Mouse (Mus musculus) heart, postnatal 4 days (tissue): ENCODE measurements around the gene Scml4. TPM values are rescaled to one million over a fixed set of nuclear protein-coding genes. Genes with fewer than 3 reads are reported as not detected.

Experiments
- DNase-seq: peaks from one replicate; pipeline ENCODE4 v3.0.0; 2021
- total RNA-seq, 2 experiments: library from RNA; stranded (reverse); gene quantifications; 2 replicates each; pipeline ENCODE4 v1.2.3; 2021

Scml4 gene
- total RNA-seq: 1 to 10 TPM; 4.2 to 4.9 TPM

GRCm38 (mm10) chr10:42860159-42860911 is at the start of gene Scml4:
Gene Scml4, plus strand, starts transcription at chr10:42860370.
- peak; percentile 12 for DNase-seq

- no peak for DNase-seq
These were observed 34.2 kb upstream of the Scml4 start for GRCm38 (mm10) chr10:42825923-42826322.

DNA sequence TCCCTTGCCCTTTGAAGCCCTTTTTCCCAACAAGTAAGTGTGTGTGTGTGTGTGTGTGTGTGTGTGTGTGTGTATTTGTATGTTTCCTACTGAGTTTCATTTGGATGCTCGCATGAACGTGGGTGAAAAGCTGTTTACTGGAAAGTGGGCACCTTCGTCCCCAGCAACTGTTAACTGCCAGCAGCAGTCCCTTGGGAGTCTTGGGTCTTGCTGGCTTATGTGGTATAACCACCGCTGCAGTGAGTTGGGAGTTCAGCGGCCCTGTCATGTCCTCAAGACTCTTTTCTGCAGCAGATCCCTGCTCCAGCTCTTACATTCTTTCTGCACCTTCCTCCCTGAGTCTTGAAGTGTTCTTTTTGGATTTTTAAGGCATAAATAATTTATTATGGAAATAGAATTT is 33.0 kb upstream of the Scml4 start:
- DNase-seq: no peak

- no peak for DNase-seq
These were observed 30.2 kb upstream of the Scml4 start for GRCm38 (mm10) chr10:42830007-42830406.

DNA sequence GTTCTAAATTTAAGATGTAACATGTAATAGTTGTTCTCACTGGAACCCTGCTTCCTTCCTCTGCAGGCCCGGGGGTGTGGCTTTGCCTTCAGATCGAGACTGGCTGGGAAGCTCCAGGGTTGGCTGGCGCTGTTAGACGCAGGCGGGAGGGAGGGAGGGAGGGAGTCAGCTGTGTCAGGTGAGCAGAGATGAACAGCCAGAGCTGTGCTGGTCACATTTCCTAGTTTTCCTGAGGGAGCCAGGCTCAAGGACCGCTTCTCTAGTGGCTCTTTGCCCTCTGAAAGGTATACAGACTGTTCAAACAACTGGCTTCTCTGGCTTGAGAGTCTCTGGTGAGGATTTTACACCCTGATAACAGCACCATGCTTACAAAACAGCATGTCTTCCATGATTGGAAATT is 29.8 kb upstream of the Scml4 start:
- no peak for DNase-seq

DNA sequence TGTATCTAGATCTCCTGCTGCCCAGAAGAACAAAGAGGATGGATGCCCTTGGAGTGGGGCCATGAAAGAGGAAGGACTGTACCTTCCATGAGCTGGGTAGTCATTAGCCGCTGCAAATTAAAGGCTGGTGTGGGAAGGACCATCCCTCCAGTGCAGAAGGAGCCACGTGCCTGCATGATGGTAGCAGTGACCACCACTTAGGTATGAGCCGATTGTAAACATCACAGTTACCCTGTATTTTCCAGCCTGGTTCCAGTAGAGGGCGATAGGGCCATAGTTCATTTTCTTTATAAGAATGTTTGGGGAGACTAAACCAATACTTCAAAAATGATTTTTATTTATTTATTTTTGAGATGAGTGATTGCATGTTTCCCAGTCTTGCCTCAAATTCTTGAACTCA is 27.5 kb upstream of the Scml4 start:
- DNase-seq: no peak

DNA sequence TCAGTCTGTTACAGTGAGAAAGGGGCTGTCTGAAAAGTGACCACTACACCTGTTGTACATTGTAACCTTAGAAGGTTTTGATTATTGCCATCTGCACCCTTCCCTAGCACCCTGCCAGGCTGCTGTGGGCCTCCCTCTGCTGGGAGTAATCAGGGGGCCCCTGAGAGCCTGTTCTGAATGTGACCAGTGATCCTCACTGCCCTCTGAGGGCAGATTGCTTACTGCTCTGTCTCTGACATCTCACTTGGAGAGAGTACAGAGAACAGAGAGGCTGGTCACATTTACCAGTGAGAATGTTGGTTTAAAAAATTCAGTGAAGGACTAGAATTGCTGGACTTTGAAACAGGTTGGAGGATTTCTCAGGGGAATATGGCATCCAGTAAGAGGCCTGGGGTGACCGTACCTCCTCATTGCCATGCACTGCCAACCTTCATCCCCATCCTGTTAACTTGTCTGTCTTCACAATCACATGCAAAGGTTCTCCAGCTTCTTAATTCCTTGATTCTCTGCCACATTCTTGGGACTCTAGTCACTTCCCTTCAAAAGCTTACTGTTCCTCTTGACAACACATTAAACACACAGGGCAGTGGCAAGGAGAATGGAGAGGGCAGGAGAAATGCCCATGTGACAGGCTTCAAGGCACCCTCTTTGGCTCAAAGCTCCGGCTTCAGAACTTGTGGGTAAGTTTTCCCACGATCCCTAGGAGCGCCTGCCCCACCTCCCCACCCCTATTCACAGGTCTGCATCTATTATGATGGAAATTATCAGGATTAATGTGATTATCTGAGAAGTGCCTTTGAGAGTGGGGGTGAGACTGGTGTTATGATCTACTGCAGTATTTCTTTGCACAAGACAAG is 26.1 kb upstream of the Scml4 start:
- DNase-seq: no peak

DNA sequence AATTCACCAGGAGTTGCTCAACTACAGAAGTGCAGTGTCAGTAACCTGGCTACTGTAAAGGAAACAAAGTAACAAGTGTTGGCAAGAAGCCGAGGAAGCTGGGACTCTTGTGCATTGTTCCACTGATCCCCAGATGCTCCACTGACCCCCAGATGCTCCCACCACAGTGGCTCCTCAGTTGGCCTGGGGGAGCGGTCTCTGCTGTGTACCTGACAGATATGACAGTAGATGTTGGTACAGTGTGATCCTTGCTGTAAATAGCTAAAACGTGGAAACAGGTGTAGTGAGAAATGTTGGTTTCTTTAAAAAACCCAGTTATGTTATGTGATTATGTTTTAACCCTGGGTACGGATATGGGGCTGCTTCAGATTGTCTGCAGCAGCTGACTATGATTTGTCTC is 22.1 kb upstream of the Scml4 start:
- no peak for DNase-seq

DNA sequence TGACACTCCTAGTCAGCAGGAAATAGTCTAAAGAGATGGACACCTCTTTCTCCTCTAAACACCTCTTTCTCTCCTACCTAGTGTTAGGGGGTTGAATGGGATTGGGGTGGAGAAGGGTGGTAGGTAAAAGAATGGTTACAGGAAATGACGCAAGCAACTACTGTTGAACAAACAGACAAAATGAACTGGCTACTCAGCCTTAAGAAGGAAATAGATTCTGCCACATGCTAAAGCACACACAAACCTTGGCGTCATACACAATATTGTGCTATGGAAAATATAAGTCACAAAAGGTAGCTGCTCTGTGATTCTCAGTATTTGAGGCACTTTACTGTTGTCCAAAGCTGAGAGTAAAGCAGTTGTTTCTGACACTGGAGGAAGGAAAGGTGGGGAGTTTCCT is 21.4 kb upstream of the Scml4 start:
- DNase-seq: no peak

- DNase-seq: no peak
These were observed 20.1 kb upstream of the Scml4 start for GRCm38 (mm10) chr10:42840036-42840435.

GRCm38 (mm10) chr10:42841531-42842195 is 18.5 kb upstream of the Scml4 start:
- DNase-seq: peak; percentile 36

- DNase-seq: peak; percentile 89
These were observed 17.8 kb upstream of the Scml4 start for GRCm38 (mm10) chr10:42842358-42842757.

DNA sequence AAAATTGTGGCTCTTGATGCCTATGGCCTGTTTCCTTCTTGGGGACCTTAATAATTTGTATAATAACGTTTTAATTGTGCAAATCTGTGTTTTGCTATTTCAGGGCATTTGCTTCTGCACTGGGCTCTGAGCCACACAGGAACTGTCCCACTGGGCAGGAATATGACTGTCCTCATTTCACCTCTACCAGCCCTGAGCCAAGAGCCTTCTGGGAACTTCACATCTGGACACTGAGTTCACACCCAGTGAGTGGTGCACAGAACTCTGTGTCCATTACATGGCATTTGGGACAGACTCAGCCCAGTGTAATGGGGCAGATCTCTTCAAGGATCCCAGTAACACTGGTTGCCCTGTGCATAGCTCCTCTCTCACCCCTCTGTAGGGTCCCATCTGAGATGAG is 16.8 kb upstream of the Scml4 start:
- DNase-seq: peak; percentile 24

GRCm38 (mm10) chr10:42845480-42845879 is 14.7 kb upstream of the Scml4 start:
- DNase-seq: no peak

DNA sequence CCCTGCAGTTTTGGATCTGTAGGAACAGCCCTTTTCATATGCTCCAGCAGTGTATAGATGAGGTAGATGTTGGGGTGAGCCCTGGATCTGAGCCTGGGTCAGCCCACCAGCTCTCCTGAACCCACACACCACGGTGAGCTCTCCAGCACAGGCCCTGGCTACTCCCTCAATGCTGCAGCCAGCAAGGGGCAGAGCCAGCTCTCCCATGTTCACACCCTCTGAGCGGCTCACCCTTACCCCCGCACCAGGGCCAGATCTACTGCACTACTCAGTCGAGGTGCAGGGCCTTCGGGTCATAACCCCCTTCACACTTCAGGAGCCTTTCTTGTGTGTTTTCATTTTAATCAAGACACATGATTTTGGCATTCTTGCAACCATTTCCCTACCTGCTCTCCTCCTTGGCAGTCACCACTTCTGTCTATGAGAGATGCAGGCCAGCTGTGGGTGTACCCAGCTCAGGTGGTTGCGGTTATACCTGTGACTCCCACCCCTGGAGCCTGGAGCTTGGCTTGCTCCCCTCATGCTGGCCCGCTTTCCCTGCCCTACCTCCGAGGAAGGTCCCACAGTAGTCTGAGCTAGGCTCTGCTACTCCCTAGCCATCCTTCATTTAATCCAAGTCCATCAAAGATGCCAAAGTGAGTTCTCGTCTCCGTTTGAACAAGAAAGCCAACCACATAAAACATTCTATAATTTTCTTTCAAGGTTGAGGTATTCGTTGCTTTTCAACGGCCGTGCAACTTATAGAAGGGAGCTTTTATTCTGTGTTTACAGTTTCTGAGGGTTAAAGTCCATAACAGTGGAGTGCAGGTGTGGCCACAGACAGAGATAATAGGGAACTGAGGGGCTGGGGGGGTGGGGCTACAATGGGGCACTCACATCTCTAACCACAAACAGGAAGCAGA is 11.7 kb upstream of the Scml4 start:
- no peak for DNase-seq

DNA sequence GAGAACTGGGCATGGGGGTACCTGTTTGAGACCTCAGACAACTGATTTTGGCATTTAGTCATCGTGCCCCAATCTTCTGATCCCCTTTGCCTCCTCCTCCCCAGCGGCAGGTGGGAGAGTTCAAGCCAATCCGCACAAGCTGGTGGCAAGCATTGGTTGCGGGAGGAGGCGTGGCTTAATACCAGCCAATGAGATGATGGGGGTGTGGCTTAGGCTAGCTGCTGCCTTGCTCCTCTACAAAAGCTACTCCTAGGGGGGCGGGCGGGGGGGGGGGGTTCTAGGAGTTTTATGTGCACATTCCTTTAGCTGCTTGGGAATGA is 11.1 kb upstream of the Scml4 start:
- no peak for DNase-seq

GRCm38 (mm10) chr10:42854838-42855237 is 5.3 kb upstream of the Scml4 start:
- DNase-seq: no peak

GRCm38 (mm10) chr10:42855250-42855649 is 4.9 kb upstream of the Scml4 start:
- DNase-seq: peak; percentile 58

- no peak for DNase-seq
These were observed 3.6 kb upstream of the Scml4 start for GRCm38 (mm10) chr10:42856574-42856973.

DNA sequence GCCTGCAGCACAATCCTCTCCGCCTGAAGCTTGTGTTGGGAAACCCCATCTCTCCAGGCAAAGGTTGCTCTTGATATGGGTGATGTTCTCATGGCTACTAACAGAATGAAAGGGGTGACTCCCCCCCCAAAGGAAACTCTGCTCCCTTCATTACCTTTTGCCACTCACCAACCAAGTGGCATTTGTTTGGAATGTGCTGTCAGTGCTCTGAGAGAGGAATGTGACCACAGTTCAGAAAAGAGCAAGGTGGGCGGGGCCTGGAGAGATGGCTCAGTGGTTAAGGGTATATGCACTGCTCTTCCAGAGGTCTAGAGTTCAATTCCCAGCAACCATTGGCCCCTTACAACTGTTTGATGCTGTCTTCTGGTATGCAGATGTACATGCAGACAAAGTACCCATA is 3.1 kb upstream of the Scml4 start:
- no peak for DNase-seq

DNA sequence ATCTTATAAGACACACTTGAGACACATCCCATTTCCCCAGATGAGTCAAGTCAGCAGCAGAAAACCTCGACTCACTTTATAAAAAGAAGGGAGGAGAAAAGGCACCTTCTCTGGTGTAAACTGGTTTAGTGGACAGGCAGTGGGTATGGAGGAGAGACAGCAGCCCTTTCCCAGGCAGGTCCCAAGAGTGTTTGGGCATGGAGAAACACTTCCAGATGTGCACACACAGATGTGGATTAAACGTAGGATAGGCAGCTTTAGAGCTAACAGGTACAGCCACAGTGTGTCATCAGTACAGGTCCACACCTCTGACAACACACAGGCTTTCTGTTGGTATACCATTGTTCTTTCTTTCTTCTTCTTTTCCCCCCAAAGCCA is 400 bp upstream of the Scml4 start:
- DNase-seq: no peak

DNA sequence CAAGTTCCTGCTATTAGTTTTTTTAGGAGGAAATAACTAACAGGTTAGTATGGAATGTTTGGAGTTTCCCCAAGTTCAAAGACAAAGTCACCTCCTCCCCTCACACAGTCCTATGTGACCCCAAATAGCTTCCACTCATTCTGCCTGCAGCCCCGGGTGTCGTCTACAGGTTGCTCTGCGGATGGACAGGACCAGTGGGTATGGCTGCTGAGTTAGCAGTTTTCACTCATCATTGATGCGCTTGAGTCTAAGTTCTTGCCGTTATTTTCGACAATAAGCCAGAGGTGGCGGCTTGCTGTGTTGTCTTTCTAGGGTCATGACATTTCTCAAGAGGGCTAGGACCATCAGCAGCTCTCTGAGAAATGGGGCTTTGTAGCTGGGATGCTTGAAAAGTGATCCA is 1.3 kb downstream of the Scml4 start:
- no peak for DNase-seq
